10 mouse cellular contexts compared by ENCODE assay signal in the genomic region with DNA sequence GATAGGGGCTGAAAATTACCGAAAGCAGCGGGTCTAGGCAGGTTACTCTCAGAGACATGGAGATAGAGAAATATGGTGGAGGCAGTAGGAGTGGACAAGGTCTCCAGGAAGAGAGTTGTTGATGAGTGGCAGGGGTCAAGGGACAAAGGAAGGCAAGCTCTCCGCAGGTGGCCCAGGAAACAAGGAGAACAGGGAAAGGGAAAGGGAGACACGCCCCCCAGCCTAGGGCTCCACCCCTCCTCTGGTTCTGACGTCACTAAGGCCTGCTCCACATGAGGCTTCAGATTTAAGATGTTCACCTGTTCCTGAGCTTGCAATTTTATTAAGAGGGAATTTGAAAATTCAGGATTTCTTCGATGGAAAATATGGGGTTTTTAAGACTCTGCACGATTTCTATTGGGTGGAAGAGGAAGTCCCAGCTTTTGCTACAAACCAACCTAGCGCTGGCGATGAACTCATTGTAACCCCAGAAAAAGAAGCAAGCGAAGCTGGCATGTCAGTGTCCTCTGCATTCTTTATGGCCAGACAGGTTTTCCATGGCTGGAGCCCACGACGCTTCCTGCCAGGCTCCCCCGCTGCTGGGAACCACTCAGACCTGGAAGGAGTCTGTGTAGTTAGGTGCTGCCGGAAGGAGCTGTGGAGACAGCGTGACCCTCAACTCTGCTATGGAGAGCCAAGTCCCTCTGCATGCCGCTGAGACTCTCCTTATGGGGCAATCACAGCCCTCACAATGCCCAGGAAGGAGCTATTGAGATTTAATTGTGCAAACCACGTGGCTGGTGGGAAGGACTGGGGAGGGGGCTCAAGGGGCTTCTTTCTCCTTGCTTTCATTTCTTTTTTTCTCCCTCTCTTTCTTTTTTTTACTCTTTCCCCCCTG.
DNase-seq lines count a peak whose midpoint lies in the region; ATAC-seq lines count a peak whose summit lies in the region.
"Had no signal": no experiment of that assay in that cellular context is flagged by ENCODE, and none has a peak within 500 bp of the region (broad histone marks: within the 10 kb centered on the region; RNA-seq: fewer than 3 reads in every experiment).

No protein-coding gene starts in this region.

- peaks cover 10% of the 10 kb centered on the region for H3K4me1 ChIP-seq in lung, embryonic 16.5 days (replicated peaks; ENCODE audit: control insufficient read depth, insufficient read depth, low read length)
- H3K4me1 ChIP-seq in forebrain, embryonic 11.5 days (replicated peaks; ENCODE audit: control insufficient read depth, insufficient read depth, low read length) = peaks cover 18% of the 10 kb centered on the region; the same call in 1 of the 2 replicates

- 35% methylated on average over 17 of the region's 17 CpGs for WGBS in lung, embryonic 16.5 days
- WGBS in forebrain, embryonic 11.5 days = 13% methylated on average over 17 of the region's 17 CpGs

- no peaks in the 10 kb centered on the region for H3K27me3 ChIP-seq in lung, embryonic 16.5 days (ENCODE audit: control insufficient read depth, insufficient read depth, low read depth, low read length)
- H3K27me3 ChIP-seq in forebrain, embryonic 11.5 days (ENCODE audit: control insufficient read depth, insufficient read depth, low read length) = peaks cover 9% of the 10 kb centered on the region; the same call in 1 of the 2 replicates

- H3K4me2 ChIP-seq in lung, embryonic 16.5 days (ENCODE audit: low read depth, low read length) = no peak overlapping the region
- H3K4me2 ChIP-seq in forebrain, embryonic 11.5 days (ENCODE audit: low read depth, low read length, severe bottlenecking) = peak overlapping the region; percentile 44

- H3K9me3 ChIP-seq in lung, embryonic 16.5 days (ENCODE audit: control insufficient read depth, low read length) = no peaks in the 10 kb centered on the region
- no peaks in the 10 kb centered on the region for H3K9me3 ChIP-seq in forebrain, embryonic 11.5 days (ENCODE audit: control insufficient read depth, low read length)

- no peak for DNase-seq in lung, postnatal 10 days
- peak; percentile 70 for DNase-seq in forebrain, embryonic 11.5 days (ENCODE audit: low spot score)
- DNase-seq in lung, postnatal 36 days = peak; percentile 32
- no peak for DNase-seq in spleen, postnatal 36 days (ENCODE audit: low spot score in 2 of 2)
- DNase-seq in liver = no peak
- no peak for DNase-seq in frontal cortex, postnatal 36 days (ENCODE audit: low spot score in 2 of 2)
- DNase-seq: cerebellum, postnatal 25 days had no signal

- no peak overlapping the region for H3K4me3 ChIP-seq in lung, embryonic 16.5 days (ENCODE audit: low read length)
- H3K4me3 ChIP-seq in forebrain, embryonic 11.5 days (ENCODE audit: low read depth, low read length) = 0 out of 2 replicates have a peak overlapping the region, but pooled peaks have one; percentile 9

- ATAC-seq in lung, embryonic 16.5 days (ENCODE audit: low read depth) = peak; percentile 64
- peak; percentile 59 for ATAC-seq in forebrain, embryonic 11.5 days (replicated peaks; ENCODE audit: low FRiP score)
- ATAC-seq: inflammation-experienced regulatory T-cells, adult 6 months had no signal

- 0 out of 2 replicates have a peak overlapping the region, but pooled peaks have one; percentile 24 for H3K9ac ChIP-seq in lung, embryonic 16.5 days (ENCODE audit: low read length)
- H3K9ac ChIP-seq in forebrain, embryonic 11.5 days (ENCODE audit: low read length) = peak overlapping the region; percentile 58

- peak overlapping the region; percentile 52 for H3K27ac ChIP-seq in lung, embryonic 16.5 days (ENCODE audit: low read length)
- peak overlapping the region; percentile 80 for H3K27ac ChIP-seq in forebrain, embryonic 11.5 days (ENCODE audit: low read depth, low read length)
- H3K27ac ChIP-seq: macrophage had no signal

- no peaks in the 10 kb centered on the region for H3K36me3 ChIP-seq in lung, embryonic 16.5 days (ENCODE audit: control insufficient read depth, insufficient read depth, low read length)
- H3K36me3 ChIP-seq in forebrain, embryonic 11.5 days (ENCODE audit: control insufficient read depth, insufficient read depth, low read length) = no peaks in the 10 kb centered on the region

Comparison
In these comparisons a context has a peak if more than half of its experiments do, and no peak if none do; other contexts are left out.
1. DNase-seq: peak in forebrain, embryonic 11.5 days (single experiment) and lung, postnatal 36 days (single experiment); none in lung, postnatal 10 days (single experiment), spleen, postnatal 36 days (0 of 2), liver (single experiment) and frontal cortex, postnatal 36 days (0 of 2).